Mouse (Mus musculus): ENCODE data around the gene Mindy1.
"Not testable (repeated sequence)": the region's sequence is repeated elsewhere in the genome, so short reads cannot be mapped to it uniquely, and the experiment has no call there.

Gene Mindy1

GRCm38 (mm10) chr3:95324454-95325144, 43.5 kb downstream of the Mindy1 start:
- DNase-seq: no peak

DNA sequence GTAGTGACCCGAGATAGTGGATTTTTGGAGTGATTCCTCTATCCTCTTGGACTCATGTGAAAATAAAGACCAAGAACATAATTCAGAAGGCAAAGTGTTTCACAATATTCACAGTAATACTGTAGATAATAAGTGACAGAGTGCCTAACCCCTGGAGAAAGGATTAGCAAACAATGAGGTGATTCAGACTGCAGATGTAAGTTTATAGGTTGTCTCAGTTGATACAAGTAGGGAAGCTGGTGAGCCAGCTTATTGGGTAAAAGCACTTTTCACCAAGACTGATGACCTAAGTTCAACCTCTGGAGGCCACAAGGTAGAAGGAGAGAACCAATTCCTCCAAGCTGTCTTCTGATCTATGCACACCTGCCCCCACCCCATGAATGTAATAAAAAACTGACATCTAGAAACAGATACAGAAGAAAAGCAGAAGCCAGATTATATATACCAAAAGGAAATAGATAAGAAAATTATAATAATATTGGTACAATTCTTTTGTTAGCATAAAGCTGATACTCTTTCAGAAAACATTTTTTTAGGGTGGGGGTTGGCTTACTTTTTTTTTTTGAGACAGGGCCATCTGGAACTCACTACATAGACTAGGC, 47.8 kb downstream of the Mindy1 start:
- DNase-seq: no peak

DNA sequence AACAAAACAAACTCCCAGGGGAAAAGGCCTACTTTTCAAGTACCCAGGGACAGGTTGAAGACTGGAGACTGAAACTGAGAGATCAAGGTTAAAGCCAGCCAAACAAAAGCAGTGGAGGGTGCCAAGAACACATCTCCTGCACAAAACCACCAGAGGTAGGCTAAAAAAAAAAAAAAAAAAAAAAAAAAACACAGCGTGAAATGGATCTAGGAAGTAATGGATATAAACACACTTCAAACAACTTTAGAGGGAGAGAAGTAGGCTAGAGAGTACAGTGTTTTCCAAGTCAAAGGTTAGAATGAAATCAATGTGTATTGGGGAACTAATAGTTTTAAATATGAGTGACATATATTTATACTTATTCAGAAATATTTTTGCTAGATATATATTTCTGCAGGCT, 50.4 kb downstream of the Mindy1 start:
- DNase-seq: no peak

DNA sequence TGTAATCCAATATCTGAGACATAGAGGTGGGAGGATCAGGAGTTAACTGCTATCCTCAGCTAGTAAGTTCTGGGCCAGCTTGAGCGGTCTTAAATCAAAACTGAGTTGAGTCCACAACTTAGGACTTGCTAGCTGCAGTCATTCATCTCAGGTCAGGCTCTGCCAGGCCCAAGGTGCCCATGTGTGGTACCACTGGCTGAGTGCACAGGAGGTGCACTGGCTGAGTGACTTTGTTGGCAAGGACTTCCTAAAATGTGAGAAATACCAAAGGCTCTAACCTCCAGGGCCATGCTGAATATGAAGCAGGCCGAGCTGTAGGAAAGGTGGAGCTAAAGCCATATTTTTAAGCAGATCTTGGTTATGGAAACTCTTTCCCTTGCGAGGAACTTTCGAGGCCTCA, 56.2 kb downstream of the Mindy1 start:
- no peak for DNase-seq

DNA sequence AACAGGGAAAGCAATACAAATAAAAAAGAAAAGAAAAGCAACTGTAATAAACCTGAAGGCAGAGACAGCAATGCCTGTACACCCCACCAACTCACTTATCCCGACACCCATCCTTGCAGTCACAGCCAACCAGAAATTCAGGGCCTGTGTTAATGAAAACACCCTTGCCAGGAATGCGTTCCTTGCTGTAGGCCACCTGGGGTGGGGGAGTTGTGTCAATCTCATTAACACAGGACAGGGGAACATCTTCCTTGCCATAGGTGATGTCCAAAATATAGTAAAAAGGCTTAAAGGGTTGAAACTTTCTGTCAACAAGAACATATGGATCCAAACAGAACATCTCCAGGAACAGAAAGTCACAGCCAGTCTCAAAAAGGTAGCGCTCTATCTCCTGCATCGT, 57.1 kb downstream of the Mindy1 start:
- no peak for DNase-seq

GRCm38 (mm10) chr3:95343356-95344000, 62.3 kb downstream of the Mindy1 start:
- not testable (repeated sequence) for DNase-seq
